Mouse (Mus musculus) heart, postnatal 25 days (tissue): ENCODE data around the gene Zmpste24. TPM values are rescaled to one million over a fixed set of nuclear protein-coding genes. Genes with fewer than 3 reads are reported as not detected.

ENCODE experiments used
- DNase-seq: peaks from one replicate; pipeline ENCODE4 v3.0.0; 2022; ENCODE audit warnings: low spot score
- intact Hi-C: fragments of 180-260 bp; cut with DNase I; formaldehyde crosslinking; loops from one replicate; pipeline ENCODE4 v1.15.1; 2025
- total RNA-seq, 2 experiments: library from RNA; stranded (reverse); gene quantifications; 2 replicates each; pipeline ENCODE4 v1.2.3; 2021

The Zmpste24 gene
- total RNA-seq, 2 experiments from 2014 or later, result 20.1 to 23.4 TPM

DNA sequence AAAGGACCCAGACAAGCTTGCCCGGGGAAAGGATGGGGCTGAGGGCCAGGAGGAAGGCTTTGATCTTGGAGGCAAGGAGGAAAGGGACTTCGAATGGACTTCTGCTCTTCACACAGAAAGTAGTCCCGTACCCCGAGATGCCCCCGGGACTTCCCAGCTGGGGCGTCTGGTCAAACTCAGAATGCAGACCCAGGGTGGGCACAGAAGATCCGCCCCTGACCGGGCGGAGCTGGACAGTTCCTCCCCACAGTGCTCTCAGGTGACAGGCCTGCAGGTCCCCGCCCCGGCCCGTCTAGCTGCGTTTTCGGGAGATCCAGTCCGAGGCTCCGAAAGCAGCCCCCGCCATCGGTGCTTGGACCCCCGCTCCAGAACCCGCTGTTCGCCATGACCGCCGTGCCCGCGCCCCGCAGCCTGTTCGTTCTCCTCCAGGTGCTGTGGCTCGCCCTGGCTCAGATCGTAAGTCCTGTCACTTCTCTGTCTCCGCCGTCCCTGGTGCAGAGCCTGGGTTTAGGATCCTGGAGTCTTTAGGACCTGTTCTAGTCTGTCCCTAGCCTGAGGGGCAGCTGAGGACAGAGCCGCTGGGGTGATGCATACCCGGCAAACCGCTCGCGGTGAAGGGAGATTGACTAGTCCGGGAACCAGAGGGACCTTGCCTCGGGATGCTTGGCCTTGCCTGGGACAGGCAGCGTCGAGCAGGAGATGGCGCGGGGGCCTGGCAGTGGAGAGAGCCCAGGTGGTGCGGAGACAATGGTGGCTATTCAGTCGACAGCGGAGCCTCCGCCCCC, 58.5 kb downstream of the Zmpste24 start, which contains the start of gene Col9a2:
Gene Col9a2, plus strand, starts transcription at position 55 of the 785 bp plus-strand sequence.
- intact Hi-C loops, result loop anchor here (2.0 kb wide), 1 partner anchor 53 kb away; no protein-coding TSS in a partner anchor
- DNase-seq, result no peak

DNA sequence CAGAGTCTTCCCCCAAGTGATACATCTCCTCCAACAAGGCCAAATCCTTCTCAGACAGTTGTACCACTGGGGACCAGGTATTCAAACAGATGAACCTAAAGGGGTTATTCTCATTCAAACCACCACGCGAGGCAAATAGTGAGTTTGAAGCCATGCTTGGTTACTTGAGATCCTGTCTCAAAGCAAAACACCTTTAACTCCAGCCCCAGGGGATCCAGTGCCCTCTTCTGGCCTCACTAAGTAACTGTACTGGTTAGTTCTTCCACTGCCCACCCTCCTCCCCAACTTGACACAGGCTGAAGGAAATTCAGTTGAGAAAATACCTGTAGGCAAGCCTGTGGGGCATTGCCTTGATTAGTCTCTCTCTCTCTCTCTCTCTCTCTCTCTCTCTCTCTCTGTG, 65.0 kb downstream of the Zmpste24 start:
- intact Hi-C loops, result no loop called here
- no peak for DNase-seq

DNA sequence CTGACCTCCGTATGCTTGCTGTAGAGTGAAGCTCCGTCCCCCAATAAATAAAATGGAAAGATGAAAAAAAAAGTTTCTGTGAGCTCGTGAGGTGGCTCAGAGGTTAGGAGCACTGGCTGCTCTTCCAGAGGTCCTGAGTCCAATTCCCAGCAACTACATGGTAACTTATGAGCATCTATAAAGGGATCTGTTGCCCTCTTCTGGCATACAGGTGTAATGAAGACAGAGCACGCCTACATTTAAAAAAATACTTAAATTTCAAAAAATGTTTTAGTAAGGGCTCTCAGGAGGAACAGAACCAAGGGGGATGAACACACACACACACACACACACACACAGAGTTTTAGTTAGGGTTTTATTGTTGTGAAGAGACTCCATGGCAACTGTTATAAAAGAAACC, 66.6 kb downstream of the Zmpste24 start:
- DNase-seq, result no peak
- intact Hi-C loops, result loop anchor here (2.0 kb wide), 1 partner anchor 45 kb away; no protein-coding TSS in a partner anchor

DNA sequence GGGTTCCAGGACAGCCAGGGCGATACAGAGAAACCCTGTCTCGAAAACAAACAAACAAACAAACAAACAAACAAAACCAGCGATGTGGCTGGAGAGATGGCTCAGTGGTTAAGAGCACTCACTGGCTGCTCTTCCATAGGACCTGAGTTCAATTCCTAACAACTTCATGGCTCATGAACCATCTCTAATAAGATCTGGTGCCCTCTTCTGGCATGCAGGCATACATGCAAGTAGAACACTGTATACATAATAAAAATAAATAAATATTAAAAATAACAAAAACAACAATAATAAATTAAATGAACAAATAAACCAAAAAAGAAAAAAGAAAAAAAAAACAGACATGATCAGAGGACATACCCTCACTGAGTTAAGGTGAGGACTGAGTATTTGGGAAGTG, 68.4 kb downstream of the Zmpste24 start:
- no peak for DNase-seq
- intact Hi-C loops, result loop anchor here (2.0 kb wide), 1 partner anchor 43 kb away; no protein-coding TSS in a partner anchor

DNA sequence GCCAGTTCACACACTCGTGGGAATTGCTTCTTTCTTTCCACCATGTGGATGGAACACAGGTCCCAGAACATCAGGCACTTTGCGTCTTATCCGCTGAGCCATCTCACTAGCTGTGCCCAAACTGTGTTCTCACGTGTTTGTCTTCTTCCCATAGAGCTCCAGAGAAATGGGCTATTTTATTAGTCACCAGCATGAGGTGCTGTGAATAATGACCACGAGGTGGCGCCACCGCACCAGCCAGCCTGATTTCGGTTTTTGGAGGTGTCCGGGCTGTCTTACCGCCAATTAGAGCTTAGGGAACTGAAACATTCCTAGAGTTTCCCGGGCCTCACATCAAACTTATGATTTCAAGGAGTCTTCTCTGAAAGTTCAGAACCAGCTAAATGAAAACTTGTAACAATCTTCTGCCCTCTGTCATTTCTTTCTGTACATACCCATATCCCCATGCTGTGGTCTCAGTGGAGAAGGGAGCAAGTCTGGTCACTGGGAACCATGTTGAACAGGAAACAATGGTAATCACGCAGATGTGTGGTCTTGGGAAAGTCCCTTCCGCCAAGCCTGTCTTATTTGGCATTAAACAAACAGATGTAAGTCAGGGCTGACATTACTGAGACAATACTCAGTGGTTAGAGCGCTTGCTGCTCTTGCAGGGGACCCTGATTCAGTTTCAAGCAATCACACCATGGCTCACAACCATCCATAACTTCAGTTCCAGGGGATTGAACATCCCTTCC, 69.2 kb downstream of the Zmpste24 start:
- intact Hi-C loops, result loop anchor here (1.0 kb wide), 1 partner anchor 203 kb away; no protein-coding TSS in a partner anchor
- DNase-seq, result no peak

DNA sequence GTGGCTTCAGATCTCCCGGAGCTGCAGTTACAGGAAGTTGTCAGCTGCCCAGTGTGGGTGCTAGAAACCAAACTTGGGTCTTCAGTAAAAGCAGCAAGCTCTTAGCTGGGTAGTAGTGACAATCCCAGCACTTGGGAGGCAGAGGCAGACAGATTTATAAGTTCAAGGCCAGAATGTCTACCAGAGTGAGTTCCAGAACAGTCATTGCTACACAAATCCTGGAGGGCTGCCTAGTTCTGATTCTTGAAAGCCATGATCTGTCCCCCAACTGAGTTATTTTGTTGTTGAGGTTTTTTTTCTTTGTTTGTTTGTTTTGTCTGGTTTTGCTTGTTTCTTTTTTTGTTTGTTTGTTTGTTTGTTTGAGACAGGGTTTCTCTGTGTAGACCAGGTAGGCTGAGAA, 69.9 kb downstream of the Zmpste24 start:
- DNase-seq, result no peak
- intact Hi-C loops, result loop anchor here (1.0 kb wide), 1 partner anchor 204 kb away; no protein-coding TSS in a partner anchor

DNA sequence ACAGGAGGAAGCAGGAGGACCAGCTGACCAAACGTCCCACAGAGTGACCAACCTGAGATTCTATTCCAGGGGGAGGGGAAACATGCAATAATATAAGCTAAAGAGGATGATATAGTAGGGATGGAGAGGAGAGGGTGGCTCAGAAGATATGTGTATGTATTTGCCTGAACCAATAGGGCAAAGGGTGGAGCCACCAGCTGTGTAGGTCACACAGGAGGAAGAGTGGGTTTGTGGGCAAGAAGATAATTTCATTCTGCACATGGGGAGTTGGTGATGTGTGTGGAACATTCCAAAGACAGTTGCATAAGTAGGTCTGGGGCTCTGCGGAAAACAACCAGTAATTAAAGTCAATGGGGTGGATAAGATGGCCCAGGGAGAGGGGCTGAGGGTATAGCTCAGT, 72.4 kb downstream of the Zmpste24 start:
- intact Hi-C loops, result no loop called here
- no peak for DNase-seq

DNA sequence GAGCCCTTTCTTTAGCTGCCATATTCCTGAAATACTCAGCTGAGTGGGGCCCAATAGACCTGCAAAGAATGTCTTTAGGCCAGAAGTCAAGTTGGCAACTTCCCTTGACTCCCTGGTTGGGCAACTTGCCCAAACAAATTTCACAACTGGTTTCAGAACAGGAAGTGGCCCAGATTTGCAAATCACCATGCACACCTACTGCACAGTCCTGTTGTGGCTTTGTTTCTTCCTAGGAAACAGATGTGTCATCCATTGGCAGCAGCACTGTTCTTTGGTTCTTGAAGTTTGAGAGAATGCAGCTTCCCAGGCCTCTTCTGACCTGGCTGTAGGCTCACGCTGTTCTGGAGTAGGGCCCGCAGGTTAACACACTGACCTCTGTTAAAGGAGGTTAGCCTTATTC, 74.1 kb downstream of the Zmpste24 start:
- intact Hi-C loops, result no loop called here
- DNase-seq, result no peak

DNA sequence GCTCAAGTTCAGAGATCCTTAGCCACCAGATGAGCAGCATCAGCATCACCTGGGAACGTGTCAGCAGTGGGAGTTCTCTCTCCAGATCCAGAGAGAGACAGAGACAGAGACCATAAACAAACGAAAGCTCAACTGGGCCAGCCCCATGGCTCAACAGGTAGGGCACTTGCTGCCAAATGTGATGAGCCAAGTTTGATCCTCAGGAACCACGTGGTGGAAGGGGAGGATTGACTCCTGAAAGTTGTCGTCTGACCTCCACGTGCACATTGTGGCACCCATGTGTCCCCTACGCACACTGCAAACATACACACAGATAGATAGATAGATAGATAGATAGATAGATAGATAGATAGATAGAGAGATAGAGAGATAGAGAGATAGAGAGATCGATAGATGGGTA, 74.6 kb downstream of the Zmpste24 start:
- intact Hi-C loops, result no loop called here
- DNase-seq, result no peak

DNA sequence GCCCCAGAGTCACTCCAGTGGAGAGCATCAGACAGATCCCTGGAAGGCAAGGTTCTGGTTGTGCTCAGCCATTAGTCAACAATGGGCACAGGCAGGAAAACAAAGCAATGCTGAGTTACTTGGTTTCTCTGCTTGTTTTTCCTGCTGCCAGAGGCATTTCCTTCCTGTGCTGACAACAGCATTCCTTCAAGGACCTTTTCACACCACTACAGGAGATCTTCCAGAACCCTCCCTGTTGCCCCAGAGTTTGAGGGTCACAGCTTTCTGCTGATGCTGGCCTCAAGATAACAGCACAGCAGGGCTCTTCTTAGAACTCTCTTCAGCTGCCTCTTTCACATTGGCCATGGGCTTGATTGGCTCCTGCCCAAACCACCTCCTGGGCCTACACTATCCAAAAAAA, 76.1 kb downstream of the Zmpste24 start:
- no peak for DNase-seq
- intact Hi-C loops, result no loop called here

DNA sequence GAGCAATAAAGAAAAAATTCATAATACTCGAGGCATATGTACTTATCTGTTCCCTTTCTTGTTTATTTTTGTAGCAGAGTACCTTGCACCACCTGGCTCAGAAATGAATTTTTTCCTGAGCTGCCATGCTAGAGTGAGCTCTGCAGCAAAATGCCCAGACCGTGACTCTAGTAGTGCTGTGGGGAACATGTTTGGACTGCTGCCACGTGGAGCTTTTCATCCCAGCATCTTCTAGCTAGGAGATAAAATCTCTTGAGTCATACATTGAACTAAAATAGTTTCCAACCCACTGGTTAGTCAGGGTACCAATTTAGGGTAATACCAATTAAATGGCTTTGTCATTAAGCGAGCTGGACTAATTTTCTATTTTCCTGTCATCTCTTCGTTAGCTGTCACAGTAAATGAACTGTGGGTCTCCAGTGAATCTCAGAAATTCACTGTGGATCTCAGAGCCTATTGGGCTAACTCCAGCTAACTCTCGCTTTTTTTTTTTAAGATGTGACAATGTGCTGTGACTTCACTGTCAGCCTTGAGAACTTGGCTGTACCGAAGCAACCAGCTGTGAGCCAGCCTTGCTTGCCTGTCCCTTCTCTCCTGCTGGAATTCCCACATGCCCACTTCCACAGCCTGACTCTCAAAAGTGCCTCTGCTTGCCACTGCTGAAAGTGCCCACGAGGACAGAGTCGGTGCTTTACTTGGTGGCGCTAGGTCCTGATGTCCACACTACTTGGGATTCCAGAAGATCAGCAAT, 77.8 kb downstream of the Zmpste24 start:
- intact Hi-C loops, result no loop called here
- DNase-seq, result no peak

DNA sequence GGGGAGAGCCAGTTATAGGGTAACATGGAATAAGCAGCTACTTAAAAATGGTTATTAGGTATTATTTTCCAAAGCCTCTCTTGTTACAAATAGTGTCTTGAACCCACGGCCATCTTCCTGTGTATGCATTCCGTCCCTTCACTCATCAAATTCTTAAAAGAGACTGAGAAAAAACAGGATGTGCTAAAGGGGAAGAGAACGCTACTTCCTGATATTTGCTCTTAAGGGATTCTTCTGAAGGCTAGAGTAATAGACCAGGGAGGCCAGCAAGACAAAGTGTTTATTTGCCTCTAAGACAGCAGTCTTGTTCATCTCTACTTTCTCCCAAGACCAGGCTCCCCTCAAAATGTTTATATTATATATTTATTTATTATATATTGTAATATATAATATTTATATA, 79.8 kb downstream of the Zmpste24 start:
- no peak for DNase-seq
- intact Hi-C loops, result loop anchor here (5.0 kb wide), 2 partner anchors 199 to 1786 kb away; partner anchors contain the start of genes AU022252, P3h1 and Rlf

DNA sequence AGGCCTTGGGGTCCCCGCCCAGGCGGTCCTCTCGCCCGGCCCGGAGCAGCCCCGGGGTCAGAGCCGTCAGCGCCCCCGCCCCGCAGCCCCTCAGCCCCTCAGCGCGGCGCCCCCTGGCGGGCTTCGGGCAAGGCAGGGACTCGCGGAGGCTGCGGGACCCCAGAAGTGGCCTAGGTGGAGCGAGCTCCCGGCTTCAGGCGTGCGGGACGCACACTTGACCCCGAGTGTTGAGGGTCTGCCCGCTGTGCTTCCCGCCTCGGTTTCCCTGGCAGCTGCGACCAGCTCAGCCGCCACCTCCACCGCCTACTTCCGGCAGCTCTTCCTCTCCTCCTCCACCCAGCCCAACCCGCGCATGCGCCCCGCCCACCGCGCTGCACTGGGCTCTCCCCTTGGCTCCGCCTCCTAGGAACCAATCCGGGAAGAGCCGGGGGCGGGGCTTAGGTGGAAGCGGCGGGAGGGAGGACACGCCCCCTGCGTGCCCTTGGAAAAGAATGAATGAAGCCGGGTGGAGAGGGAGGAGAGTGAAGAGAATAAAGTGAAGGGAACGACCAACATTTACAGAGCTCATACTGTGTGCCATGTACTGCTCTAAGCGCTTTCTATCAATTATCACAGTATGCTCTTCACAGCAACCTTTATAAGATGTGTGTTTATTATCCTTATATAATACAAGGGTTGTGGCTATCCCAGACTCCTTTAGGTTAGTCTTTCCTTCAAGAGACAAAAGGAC, 80.9 kb downstream of the Zmpste24 start, which contains the start of gene Smap2:
Gene Smap2, minus strand, starts transcription at position 320 of the 730 bp plus-strand sequence.
- intact Hi-C loops, result loop anchor here (5.0 kb wide), 2 partner anchors 200 to 1785 kb away; partner anchors contain the start of genes AU022252, P3h1 and Rlf
- peak; percentile 97 for DNase-seq

DNA sequence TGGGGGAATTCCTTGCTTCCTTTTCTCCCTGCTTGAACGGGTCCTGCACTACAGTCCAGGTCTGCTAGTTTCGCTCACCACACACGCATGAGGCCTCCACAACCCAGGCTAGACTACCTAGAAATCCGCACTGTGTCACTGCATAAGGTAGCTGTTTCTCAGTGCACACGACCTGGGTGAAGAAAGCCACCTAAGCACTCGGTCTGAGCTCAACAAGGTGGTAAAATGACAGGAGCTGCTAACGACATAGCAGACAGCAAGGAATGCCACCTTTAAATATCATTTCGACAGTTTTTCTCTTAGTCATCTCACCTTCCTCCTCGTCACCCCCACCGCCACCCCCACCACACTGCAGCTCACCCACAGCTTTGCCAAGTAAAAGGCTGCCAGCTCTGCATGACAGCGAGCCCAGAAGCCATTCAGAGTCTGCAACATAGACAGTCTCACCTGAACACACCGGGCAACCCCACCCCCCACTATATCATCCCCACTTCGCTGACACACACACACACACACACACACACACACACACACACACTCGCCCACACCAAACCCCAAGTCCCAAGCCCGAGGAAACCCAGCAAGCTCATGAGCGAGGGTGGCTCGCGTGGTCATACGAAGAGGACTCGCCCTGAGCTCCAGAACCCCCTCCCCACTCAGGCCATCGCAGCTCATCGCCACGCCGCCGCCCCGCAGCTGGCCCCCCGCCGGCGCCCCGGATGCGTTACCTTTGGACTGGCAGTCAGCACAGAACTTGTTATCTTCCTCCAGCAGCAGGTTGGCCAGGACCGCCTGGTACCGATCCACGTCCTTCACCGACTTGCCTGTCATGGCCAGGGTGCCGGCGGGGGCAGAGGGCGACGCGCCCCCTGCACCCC, 81.8 kb downstream of the Zmpste24 start:
- intact Hi-C loops, result loop anchor here (5.0 kb wide), 2 partner anchors 201 to 1784 kb away; partner anchors contain the start of genes AU022252, P3h1 and Rlf
- peak; percentile 7 for DNase-seq

DNA sequence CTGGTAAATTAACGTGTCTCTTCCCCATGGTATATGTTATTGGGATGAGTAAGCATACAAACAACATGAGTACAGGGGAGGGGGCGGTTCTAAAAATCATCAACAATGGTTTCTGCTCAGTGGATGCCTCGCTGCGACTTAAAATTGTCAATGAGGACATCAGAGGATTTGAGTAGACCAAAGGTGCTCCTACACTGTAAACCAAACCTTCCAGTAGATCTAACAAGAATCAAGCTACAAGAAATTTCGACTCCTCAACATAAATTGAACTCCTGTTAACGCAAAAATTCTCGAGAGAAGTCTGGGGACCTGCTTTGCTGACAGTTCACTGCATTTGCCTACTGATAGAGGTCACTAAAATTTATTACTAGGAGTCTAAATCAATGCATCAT, 82.8 kb downstream of the Zmpste24 start:
- intact Hi-C loops, result loop anchor here (2.0 to 5.0 kb wide), 3 partner anchors 28 to 1783 kb away; partner anchors contain the start of genes AU022252, P3h1 and Rlf
- no peak for DNase-seq

DNA sequence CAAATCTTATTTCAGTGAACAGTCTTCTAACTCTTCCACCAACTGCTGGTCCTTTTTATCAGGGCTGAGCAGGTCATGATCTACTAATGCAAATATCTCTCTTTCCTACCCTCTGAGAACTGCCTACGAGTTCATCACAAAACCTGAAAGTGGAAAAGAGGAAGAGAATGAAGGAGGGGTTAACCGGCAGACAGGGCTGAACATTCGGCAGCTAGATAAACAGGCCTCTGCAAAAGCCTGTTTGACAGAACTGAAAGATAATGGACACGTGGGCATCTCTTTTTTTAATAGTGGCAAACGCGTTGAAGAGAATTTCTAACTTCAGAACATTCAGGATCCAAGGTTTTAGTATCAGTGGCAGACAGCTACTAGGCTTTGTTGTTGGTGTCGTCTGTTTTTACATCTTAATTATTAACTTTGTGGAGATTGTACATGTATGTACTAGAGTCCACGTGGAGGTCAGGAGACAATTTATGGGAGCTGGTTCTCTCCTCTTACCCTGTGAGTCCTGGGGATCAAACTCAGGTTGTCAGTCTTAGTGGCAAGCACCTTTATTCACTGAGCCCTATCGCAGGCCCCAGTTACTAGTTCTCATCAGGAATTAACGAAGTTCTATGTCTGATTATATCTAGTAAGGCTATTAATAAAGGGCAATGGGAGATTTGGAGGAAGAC, 83.3 kb downstream of the Zmpste24 start:
- intact Hi-C loops, result loop anchor here (2.0 to 5.0 kb wide), 3 partner anchors 28 to 1782 kb away; partner anchors contain the start of genes AU022252, P3h1 and Rlf
- DNase-seq, result no peak

DNA sequence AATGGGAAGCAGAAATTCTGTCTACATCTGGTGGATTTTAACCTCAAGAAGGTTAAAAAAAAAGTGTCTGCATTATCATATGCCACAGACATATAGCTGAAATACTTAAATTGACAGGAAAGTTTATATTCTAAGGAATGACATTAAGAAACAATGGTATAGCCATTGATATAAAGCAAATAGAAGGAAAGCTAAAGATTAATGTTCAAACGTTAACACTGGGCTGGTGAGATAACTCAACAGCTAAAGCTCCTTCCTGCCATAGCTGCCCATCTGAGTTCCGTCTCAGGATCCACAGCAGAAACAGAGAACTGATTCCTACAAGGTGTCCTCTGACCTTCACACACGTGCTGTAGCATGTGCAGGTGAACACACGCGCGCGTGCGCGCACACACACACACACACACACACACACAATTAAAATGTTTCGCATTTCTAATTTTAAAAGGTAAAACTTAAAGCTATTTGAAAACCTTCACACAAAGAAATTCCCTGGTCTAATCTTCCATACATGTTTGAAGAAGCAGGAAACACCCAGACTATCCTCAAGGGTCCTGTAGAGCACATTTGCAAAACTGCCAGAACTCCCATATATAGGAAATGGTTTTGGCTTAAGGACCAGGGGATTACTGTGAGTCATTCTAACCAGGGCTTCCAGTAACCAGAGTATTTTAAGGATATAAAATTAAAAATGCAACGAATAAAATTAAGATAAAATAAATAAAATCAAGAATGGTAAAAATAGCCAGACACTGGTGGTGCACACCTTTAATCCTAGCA, 87.1 kb downstream of the Zmpste24 start:
- intact Hi-C loops, result no loop called here
- no peak for DNase-seq
